Mouse (Mus musculus): Measurements from ENCODE around the gene Olfr5. TPM values are rescaled to one million over a fixed set of nuclear protein-coding genes. Genes with fewer than 3 reads are reported as not detected.

The Olfr5 gene
- polyA plus RNA-seq, 1 experiment from 2014 or later: not detected

- Histone ChIP-seq H3K4me2 (no peak within 1 kb of the TSS), H3K27ac (no peak within 1 kb of the TSS), H3K9ac (no peak within 1 kb of the TSS), H3K27me3 (no peaks in the 10 kb centered on the region), H3K4me1 (no peaks in the 10 kb centered on the region), H3K4me3 (no peak within 1 kb of the TSS), H3K36me3 (no peaks in the 10 kb centered on the region), H3K9me3 (no peaks in the 10 kb centered on the region; the same call in 1 of the 2 replicates)
- no peak for ATAC-seq (ENCODE audit: borderline replicate concordance, extremely low read depth, low FRiP score, low TSS enrichment)
- 69% methylated on average over 3 of the region's 3 CpGs for WGBS
Measured at GRCm38 (mm10) chr7:6438388-6438787, 48.4 kb downstream of the Olfr5 start, which contains the start of gene Olfr1344. Gene Olfr1344 (plus strand): TSS chr7:6438688.

GRCm38 (mm10) chr7:6430342-6430741 is 56.4 kb downstream of the Olfr5 start:
- no peak for ATAC-seq (ENCODE audit: borderline replicate concordance, extremely low read depth, low FRiP score, low TSS enrichment)

GRCm38 (mm10) chr7:6429381-6429780 is 57.4 kb downstream of the Olfr5 start:
- no peaks in the 10 kb centered on the region for H3K4me1 ChIP-seq
- H3K9ac ChIP-seq: no peak overlapping the region
- H3K4me3 ChIP-seq: no peak overlapping the region
- no peak overlapping the region for H3K27ac ChIP-seq
- no peak for ATAC-seq (ENCODE audit: borderline replicate concordance, extremely low read depth, low FRiP score, low TSS enrichment)
- no peaks in the 10 kb centered on the region for H3K36me3 ChIP-seq
- H3K27me3 ChIP-seq: no peaks in the 10 kb centered on the region
- no peak overlapping the region for H3K4me2 ChIP-seq
- 80% methylated on average over 3 of the region's 3 CpGs for WGBS
- H3K9me3 ChIP-seq: peaks cover 5% of the 10 kb centered on the region; the same call in 1 of the 2 replicates

More at GRCm38 (mm10) chr7:6430342-6430741, 56.4 kb downstream of the Olfr5 start:
- Histone ChIP-seq H3K36me3 (no peaks in the 10 kb centered on the region), H3K4me2 (no peak overlapping the region), H3K9ac (no peak overlapping the region), H3K4me3 (no peak overlapping the region), H3K27me3 (no peaks in the 10 kb centered on the region), H3K9me3 (peaks cover 5% of the 10 kb centered on the region; the same call in 1 of the 2 replicates), H3K4me1 (no peaks in the 10 kb centered on the region), H3K27ac (no peak overlapping the region)
- WGBS: 38% methylated on average over 2 of the region's 2 CpGs

Other genes starting within 250 kb of the Olfr5 start
- 0.25 TPM in 1 of 2 replicates, not detected in the other for gene Epp13, start 234.2 kb downstream of the Olfr5 start, polyA plus RNA-seq (2015; fragmentation: Nextera tagmentation; extraction: Ambion mirVana)
- gene Zfp667, start 200.4 kb downstream of the Olfr5 start, polyA plus RNA-seq (2015; fragmentation: Nextera tagmentation; extraction: Ambion mirVana): 5.6 and 7.1 TPM in 2 replicates
- 5.6 and 7.3 TPM in 2 replicates for gene Zfp583, start 155.7 kb downstream of the Olfr5 start, polyA plus RNA-seq (2015; fragmentation: Nextera tagmentation; extraction: Ambion mirVana)
- gene Gm3854, start 143.2 kb downstream of the Olfr5 start, polyA plus RNA-seq (2015; fragmentation: Nextera tagmentation; extraction: Ambion mirVana): 1.5 and 1.6 TPM in 2 replicates
- 3.4 TPM in 2 replicates for gene Zfp78, start 123.7 kb downstream of the Olfr5 start, polyA plus RNA-seq (2015; fragmentation: Nextera tagmentation; extraction: Ambion mirVana)
- 9.4 and 9.6 TPM in 2 replicates for gene Zfp28, start 103.6 kb downstream of the Olfr5 start, polyA plus RNA-seq (2015; fragmentation: Nextera tagmentation; extraction: Ambion mirVana)
- 0.20 TPM in 1 of 2 replicates, not detected in the other for gene Smim17, start 88.2 kb downstream of the Olfr5 start, polyA plus RNA-seq (2015; fragmentation: Nextera tagmentation; extraction: Ambion mirVana)
- 0.04 TPM in 2 replicates for gene Gm20715, start 76.7 kb downstream of the Olfr5 start, polyA plus RNA-seq (2015; fragmentation: Nextera tagmentation; extraction: Ambion mirVana)
- not detected in 2 replicates for gene Olfr1344, start 48.3 kb downstream of the Olfr5 start, polyA plus RNA-seq (2015; fragmentation: Nextera tagmentation; extraction: Ambion mirVana)
- not detected in 2 replicates for gene Olfr1336, start 30.8 kb downstream of the Olfr5 start, polyA plus RNA-seq (2015; fragmentation: Nextera tagmentation; extraction: Ambion mirVana)
- gene Olfr1346, start 19.8 kb downstream of the Olfr5 start, polyA plus RNA-seq (2015; fragmentation: Nextera tagmentation; extraction: Ambion mirVana): not detected in 2 replicates
- gene Olfr1347, start 12.8 kb upstream of the Olfr5 start, polyA plus RNA-seq (2015; fragmentation: Nextera tagmentation; extraction: Ambion mirVana): not detected in 2 replicates
- not detected in 2 replicates for gene Olfr1348, start 21.8 kb upstream of the Olfr5 start, polyA plus RNA-seq (2015; fragmentation: Nextera tagmentation; extraction: Ambion mirVana)
- gene Olfr1349, start 36.0 kb upstream of the Olfr5 start, polyA plus RNA-seq (2015; fragmentation: Nextera tagmentation; extraction: Ambion mirVana): not detected in 2 replicates
- not detected in 2 replicates for gene Olfr1350, start 77.9 kb upstream of the Olfr5 start, polyA plus RNA-seq (2015; fragmentation: Nextera tagmentation; extraction: Ambion mirVana)
- 1.2 and 2.9 TPM in 2 replicates for gene Zim1, start 209.5 kb upstream of the Olfr5 start, polyA plus RNA-seq (2015; fragmentation: Nextera tagmentation; extraction: Ambion mirVana)
- gene Peg3, start 243.5 kb upstream of the Olfr5 start, polyA plus RNA-seq (2015; fragmentation: Nextera tagmentation; extraction: Ambion mirVana): 117 and 127 TPM in 2 replicates
- 3.7 and 4.4 TPM in 2 replicates for gene Usp29, start 243.6 kb upstream of the Olfr5 start, polyA plus RNA-seq (2015; fragmentation: Nextera tagmentation; extraction: Ambion mirVana)